Mouse (Mus musculus) liver, embryonic 14.5 days (tissue): ENCODE data around the gene Kcnk13.

Experiments
- CTCF ChIP-seq: IDR thresholded peaks from 2 replicates; pipeline ENCODE4 v1.5.1; 2016; ENCODE audit warnings: antibody characterized with exemption, low read depth, control low read depth
- EP300 ChIP-seq: IDR thresholded peaks from 2 replicates; pipeline ENCODE4 v1.6.1; 2016; ENCODE audit warnings: antibody characterized with exemption, low read depth

DNA sequence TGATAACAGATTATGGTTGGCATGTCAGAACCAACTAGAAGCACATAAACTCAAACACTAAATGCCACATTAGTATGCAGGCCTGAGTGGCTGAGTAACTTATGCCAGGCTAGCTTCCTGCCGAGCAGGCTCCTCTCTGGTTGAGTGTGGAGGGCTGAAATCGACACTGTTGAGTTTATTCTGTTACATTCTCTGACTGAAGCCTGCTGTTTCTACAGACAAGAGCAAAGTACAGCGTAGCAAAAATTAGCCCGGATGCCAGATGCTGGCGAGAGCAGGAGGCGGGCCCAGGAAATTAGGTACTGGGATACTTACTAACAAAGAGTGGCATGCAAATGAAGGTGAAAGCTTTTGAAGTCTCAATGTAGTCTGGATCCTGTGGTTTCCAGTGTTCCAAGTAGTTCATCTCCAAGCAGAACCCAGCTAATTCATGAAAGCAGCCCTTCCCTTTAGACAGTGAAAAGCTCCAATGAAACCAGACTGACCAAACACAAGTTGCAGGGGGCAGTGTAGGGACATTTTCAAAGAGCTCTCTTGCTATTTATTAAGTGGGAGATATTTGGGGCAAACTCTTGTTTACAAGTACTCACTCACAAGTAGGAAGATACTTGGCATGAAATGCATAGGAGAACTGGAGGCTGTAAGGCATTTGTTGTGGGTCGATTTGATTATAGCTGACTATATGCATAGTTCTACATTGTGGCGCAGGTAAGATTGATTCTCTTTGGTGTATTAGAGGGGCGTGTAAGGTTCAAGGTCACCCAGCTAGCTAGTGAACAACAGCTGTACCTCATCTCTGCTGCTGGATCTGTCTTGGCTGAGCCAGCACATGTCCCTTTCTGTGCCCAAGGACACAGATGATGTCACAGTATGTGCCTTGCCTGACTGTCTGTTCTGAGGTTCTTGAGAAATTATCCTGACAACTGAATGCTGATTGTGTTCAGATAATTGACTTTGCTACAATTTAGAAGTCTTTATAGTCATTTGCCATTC is 5.9 kb upstream of the Kcnk13 start:
- TF ChIP-seq EP300, result no peak
- no peak for TF ChIP-seq CTCF
